Mouse (Mus musculus) ovary, postnatal 10 days (tissue): ENCODE data around the gene Zfhx3.

Experiments
- DNase-seq: peaks from one replicate; pipeline ENCODE4 v3.0.0; 2022; ENCODE audit warnings: low spot score

The Zfhx3 gene

DNA sequence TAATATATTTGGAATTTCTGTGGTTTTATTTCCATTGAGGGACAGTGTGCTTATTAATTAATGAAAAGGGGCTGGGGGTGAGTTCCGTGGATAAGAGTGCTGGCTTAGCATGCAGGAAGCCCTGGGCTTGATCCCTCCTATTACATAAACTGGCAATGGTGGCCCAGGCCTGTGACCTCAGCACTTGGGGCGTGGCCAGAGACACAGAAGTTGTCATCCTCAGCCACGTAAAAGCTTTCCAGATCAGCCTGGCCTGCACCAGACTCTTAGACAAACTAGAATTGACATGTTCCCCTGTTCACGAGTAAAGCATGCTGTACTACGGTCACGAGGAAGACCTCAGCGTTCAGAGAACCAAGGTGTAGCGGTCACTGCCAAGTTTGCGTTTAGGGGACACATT is 808.4 kb downstream of the Zfhx3 start:
- DNase-seq, result no peak

DNA sequence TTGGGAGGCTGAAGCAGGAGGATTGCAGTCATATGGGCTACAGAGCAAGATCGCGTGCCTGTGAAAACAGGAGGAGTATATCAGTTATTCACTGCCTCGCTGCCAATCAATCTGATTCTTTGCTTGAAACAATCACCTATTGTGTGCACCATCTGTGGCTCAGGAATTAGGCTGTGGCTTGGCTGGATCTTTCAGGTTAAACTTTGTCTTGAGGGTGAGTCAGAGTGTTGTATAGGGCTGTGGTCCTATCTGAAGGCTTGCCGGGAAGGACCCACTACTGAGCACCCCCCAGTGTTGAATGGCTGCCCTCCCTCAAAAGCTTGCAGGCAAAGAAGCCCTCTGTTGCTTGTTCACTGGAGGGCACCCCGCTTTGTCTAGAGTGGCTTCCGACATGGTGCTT is 812.1 kb downstream of the Zfhx3 start:
- DNase-seq, result no peak

DNA sequence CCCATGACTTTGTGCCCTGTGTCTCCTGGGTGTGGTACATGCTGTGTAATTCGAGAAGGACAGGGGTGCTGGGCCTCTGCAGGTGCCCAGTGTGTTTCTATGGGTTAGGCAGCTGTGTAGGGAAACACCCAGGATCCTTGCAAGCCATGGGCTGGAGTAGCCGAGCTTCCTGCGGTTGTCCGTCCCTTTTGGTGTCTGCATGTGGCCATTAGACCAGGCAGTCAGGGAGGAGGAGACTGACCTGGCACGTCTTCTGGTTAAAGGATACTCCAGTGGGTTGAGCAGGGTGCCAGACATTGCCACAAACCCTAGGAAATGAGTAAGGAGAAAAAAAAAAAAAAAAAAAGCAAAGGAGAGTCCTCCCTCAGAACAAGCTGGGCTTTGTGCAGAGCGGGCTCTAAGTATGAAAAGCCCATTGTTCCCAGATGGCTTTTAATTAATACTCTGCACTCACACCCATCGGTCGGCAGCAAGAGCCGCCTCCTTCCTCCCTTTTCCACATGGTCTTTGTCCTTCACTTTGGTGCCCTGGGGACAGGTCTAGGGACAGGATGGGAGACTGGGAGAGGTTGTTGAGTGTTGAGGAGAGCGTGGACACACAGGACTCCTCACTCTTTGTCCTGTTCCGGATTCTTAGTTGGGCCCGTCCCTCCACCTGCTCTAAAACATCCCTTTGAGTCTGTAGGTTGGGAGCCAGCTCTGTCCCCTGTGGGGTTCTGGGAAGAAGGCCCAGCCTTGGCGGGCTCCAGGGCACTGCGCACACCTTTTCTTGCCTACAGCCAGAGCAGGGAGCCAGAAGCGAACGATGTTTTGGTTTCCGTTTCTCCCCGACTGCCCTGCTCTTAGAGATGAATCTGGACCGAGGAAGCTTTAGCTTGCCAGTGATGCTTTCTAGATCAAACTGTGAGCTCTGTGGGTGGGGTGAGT is 813.2 kb downstream of the Zfhx3 start:
- DNase-seq, result no peak

DNA sequence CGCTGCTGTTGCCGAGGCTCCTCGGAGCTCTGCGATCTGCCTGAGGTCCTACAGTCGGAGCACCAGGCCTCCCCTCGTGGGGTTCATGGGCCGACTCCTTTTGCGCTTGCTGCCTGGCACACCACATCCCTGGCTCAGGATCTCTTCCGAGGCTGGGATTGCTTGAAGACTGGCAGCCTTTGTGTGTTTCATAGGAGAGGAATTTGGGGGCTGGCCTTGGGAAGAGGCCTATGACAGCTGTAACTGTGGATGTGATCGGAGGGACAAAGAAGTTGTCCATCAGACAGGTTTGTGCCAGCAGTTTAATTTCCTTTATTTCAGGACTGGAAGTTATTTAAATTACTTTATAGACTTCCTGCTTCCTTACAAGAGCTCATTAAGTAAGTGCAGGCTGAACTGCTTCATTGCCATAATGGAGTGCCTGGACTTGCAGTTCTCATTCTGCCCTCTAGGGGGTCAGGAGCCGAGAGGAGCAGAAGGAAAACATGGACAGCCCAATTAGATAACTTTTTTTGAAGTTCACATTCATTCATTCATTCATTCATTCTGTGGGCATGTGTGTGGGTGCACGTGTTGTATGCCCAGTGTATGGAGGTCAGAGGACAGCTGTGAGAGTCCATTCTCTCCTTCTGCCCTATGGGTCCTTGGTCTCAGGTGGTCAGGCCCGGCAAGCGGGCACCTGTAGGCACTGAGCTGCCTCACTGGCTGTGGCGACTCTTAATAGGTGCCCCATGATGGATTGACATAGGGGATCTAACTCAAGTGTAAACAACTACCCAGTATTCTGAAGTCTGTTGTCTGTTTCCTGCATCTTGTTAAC is 817.3 kb downstream of the Zfhx3 start:
- DNase-seq, result peak; percentile 36

DNA sequence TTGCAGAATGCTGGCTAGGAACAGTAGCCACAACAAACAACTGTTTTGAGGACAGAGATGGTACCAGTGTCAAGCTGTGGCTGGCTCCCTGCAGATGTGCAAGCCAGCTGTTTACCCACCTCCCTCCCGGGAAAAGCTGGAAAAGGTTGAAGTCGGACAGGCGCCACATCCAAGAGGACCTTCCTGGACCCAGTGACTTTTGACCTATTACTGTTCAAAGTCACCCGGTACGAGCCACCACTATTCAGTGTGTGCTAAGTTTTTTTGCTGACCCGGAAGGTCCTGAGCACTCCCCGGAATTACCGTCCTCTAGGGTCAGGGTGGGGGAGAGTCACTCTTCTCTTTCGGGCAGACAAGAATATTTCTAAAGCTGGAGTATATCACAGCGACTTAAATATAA is 818.3 kb downstream of the Zfhx3 start:
- no peak for DNase-seq

DNA sequence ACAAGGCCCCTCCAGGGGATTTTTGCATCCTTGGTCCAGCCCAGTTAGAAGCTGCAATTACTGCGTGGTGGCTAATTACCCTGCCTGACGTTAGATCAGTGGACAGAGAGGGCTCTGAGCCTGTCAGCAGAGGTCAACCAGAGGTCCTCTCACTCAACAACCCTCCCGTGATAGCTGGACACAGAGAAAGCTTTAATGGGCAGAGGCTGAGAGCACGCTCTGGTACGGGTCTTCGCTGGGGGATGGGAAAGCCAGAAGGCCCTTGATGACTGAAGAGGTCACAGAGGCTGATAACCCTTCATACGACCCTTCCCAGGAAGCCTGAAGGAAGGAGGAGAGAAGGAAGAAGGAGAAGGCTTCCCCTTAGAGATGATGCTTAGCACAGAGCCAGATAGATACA is 820.1 kb downstream of the Zfhx3 start:
- DNase-seq, result no peak

DNA sequence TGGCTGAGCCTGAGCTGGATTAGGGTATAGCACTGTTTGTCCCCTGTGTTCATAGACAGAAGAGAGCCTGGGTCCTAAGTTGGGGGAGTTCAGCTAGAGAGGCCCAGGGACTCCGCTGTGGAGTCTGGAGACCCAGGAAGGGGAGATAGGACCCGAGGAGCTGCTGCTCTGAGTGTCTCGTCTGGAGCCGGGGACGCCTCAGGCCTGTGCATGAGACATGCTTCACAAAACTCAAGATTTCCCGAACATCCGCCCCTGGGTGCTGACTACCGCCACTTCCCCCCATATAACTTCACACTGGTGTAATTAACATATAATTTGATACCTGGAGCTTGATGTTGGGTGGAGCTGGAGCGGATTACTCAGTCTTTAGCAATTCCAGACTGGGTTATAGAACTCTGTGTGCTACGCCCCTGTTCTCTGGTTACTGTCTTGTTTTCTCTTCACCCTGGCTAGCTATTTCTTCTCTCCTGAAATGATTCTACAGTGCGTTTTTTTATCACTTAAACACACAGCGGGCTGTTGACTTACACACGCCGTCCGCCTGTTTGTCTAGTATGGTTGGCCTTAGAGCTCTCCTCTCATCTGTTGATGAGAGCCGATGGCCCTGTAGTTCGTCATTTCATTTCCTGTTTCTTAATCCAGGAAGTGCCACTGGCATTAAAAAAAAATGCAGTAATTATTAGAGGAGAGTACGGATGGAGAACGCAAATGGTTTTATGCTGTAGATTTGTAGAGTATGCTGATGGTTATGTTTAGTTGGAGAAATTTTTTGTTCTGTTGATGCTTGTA is 822.2 kb downstream of the Zfhx3 start:
- no peak for DNase-seq

DNA sequence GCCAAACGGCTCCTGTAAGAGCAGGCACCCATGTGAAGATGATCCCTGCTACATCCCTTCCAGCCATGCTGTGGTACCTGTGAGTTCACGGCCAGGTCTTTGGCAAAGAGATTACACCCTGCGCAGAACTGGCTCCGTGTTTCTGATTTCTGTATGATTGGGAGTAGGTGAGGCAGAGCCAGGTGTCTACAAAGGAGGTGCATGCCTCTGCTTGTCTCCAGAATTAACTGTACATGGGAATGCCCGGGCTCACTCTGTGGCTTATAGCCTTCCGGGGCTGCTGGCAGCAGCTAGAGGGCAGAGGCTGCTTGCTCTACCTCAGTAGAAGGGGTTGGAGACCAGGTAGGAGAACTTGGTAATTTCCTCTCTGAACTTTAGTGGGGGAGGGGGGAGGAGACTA is 823.7 kb downstream of the Zfhx3 start:
- DNase-seq, result no peak

DNA sequence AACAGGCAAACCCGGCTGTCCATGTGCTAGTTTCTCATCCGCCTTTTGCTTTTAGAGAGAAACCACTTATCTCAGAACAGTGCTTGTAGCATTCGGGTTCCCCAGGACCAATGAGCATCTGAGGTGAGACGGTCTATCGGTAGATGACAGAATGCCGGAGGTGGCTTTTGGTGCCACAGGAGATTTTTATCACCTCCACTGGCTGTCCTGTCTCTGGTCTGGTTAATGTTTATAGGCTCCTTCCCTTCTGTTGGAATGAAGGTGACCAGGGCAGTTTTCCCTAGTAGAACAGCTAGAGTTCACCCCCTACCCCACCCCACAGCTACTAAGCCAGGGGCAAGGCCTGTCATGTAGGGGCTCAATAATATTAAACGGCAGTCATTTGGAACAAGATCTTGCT is 825.6 kb downstream of the Zfhx3 start:
- no peak for DNase-seq

DNA sequence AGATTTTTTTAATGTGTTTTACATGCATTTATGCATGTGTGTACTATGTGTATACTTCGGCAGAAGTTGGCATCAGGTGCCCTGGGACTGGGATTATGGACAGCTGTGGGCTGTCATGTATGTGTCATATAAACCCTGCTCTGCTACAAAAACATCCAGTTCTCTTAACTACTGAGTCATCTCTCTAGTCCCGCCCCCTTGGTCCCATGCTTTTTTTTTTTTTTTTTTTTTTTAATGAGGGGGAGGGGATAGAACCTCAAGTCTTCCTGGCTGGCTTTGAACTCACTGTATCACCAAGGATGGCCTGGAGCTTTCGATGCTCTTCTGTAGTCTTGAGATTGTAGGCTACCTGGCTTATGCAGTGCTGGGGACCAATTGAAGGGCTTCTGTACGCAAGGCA is 827.9 kb downstream of the Zfhx3 start:
- no peak for DNase-seq

DNA sequence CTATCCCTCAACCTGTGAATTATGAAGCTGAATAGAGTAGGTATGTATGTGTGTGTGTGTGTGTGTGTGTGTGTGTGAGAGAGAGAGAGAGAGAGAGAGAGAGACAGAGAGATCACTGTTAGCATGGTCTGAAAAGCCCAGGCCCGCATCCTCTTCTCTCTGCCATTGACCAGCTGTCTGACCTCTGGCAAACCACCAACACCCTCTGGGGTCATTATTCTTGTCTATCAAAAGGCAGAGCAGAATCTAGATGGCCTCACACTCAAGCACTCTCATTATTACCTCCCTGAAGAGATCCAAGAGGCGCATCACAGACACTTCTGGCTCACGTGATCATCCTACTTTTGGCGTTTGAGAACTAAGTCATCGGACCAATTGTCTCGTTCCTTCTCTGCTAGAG is 831.0 kb downstream of the Zfhx3 start:
- DNase-seq, result no peak

DNA sequence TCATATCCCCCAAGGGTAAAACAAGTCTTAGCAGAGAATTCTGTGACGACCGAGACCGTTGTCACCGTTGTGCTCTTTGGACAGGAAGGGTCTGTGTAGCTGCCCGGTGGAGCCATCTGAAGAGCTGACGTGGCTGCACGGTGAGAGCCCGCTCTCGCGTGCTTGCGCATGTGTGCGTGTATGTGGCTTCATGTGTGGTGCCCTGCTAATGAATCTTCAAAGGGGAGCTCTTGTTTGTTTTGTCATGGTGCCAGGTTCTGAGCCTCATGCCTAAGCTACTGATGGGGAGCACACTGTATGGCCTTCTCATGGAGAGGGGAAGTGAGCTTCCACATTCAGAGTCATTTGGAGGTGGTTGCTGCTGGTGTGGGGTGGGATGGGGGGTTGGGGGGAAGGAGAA is 835.6 kb downstream of the Zfhx3 start:
- no peak for DNase-seq

DNA sequence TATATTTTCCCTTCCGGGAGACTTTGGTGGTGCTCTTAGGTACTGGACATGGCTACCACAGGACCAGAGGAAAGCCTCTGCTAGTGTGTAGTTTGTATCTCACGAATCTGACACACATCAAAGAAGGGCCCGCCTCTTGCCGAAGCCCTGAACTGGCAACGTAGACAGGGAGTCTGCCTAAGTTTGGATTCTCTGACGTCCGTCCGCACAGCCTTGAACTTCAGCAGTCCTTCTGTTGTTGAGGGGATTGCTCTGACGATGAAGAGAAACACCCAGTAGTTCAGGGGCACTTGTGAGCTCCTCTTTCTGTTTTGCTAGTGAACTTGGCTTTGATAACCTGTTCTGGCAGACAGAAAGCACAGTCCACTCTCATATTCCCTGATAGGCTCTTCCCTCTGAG is 836.1 kb downstream of the Zfhx3 start:
- DNase-seq, result no peak

DNA sequence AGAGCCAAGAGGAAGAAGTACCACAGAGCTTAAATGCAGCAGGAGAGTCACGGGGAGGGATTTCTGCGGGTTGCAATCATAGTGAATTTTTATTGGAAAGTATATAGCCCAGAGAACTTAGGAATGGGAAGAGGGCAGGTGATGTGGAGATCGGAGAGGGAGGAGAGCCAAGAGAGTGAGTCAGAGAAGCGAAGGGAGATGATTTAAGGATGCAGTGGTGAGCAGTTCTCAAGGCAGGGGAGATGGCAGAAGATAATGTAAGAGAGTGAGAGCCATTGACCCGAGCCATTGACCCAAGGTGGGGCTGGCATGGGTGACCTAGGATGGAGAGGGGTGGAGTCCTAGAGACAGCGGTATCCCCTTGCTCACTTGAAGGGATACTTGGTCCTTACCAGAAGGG is 838.3 kb downstream of the Zfhx3 start:
- DNase-seq, result no peak

DNA sequence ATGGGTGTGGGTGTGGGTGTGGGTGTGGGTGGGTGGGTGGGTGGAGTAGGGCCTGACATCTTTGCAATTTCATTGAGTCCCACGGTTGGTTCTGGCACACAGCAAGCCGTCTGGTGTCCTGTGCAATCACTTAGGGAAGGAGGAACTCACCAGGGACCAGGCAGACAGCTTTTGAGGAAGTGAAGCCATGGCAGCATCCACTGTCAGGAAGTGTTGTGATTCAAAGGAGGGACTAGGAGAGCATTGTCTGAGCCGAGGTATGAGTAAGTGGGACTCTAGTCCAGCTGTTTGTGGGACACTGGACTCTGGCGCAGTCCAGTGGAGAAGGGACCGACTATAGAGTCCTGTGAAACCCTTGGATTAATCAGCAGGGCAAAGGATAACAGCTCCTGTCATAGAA is 838.7 kb downstream of the Zfhx3 start:
- no peak for DNase-seq

DNA sequence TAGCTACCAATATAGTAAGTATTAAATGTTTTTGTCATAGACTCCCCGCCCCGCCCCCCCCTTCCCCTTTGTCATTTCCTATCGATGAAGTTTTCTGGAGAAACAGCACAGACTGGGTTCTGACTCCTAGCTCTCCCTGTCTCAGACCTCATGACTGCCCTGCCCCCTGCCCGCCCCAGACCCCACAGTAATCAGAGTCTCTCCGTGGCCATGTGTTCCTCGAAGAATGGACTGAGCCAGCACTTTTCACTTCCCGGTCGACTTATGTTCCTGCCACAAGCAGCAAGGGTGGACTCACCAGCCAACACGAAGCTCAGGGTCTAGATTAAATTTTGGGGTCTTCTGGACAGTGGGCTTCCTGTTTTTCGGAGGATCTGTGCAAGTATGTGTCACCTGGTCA is 840.7 kb downstream of the Zfhx3 start:
- no peak for DNase-seq

DNA sequence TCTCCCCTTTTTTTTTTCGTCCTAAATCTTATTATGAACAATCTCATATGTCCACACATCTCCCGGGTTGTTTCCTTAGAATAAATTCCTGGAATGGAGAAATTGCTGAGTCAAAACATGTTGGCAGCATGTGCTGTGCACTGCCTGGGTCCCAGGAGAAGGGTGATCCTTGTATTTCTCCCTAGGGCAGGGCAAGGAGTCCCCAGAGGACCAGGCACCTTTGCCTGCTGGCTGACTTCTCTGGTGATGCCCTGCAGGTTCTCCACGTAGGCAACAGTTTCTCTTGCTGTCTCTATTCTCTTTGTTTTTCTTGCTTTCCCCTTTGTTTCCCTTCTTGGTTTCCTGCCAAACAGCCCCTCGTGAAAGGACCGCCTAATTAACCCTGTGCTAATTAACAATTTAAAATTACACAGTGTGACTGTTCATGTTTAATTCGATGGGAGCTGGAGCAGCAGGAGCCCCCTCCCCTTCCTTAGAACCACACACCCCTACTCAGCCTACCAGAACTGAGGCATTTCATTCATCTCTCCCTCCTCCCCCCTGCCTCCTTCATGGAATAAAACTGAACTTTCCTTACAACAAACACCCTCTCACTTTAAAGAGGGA is 845.8 kb downstream of the Zfhx3 start:
- no peak for DNase-seq

DNA sequence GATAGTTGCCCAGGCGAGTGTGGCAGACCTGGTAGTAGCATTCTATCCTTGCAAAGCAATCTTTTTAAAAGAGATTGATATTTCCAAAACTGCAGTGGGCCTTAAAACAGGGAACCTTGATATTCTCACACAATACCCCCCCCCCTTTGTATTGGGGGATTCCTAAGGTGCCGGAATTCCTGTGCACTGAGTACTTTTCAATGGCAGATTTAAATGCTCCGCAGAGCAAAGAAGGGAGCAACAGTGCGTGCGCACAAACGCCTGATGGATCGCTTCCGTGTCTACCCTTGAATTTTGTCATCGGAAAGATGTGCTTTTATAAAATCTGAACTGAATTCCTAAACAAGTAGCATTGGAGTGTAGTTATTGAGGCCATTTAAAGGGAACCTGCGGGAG is 846.3 kb downstream of the Zfhx3 start:
- no peak for DNase-seq

DNA sequence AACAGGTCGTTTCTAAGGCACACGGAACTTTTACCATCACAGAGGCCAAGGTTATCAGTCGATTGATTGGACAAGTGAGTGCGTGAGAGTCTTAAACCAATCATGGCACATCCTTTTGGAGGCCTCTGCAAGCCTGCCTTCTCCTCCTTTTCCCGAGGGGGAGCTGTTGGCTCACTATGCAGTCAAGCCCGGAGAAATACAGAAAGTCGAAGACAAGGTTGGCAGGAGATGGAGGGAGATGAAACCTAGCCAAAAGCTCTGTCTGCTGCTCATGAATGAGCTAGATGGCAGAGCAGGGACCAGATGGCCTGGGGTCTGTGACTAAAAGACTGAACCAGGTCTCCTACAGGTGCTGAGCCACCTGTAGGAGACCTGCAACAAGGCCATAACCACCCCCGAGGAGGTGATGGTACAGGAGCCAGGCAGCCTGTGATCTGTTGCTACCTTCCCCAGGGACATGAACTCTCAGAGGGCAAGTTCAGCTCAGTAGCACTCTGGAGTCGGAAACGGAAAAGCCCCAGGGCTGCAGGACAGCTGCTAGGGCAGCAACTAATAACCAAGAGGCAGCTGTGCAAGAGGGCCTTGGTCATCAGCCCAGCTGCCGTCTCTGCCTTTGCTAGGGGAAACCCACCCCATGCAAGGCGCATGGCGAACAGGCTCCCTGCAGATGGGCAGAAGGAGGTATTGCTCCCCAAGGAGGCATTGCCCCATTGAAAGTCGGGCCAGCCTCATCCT is 848.3 kb downstream of the Zfhx3 start:
- DNase-seq, result no peak

DNA sequence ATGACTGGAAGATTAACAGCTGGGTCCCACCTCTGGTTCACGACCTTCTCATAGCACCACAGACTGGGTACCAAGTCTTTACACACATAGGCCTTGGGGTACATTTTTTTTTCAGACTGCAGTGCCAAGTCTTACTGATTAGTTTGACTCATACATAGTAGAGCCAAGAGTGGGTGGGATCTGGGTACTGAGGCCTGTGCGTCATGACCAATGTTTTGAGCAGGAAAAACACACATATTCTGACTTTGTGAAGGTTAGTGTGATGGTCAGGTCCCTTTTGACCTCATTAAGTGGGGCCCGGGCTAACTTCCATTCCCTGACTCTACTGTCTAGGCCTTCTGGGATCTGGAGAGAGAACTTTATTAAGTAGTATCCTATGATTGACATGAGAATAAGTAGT is 853.6 kb downstream of the Zfhx3 start:
- no peak for DNase-seq

DNA sequence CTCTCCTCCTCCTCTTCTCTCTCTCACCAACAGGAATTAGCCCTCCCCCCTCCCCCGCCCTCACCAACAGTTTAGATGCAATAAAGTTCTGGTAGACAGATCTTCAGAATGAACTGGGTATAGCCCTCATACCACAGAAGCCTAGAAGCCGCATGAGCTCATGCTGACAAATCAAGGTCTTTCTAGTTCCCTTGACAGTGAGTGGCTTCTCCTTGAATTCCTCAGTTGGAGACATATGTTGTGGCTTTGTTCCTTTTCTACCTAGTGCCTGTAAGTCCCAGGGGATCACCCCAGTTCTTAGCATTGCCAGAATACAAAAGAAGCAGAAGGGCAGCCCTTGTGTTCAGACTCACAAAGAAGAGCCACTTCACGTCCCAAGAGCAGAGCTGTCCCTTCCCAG is 854.4 kb downstream of the Zfhx3 start:
- no peak for DNase-seq
